Mouse (Mus musculus) limb, embryonic 12.5 days (tissue): ENCODE results near the gene Tfdp2. TPM values are rescaled to one million over a fixed set of nuclear protein-coding genes. Genes with fewer than 3 reads are reported as not detected.

Experiments
- ATAC-seq: fragments of 200-750 bp; cut with Nextera tagmentation; 2 replicates; pipeline ENCODE4 v1.8.0; 2017; ENCODE audit warnings: low read depth, moderate TSS enrichment; ENCODE audit not compliant: insufficient number of reproducible peaks, insufficient read depth, low FRiP score, low TSS enrichment
- H3K27ac ChIP-seq: fragments of 300-500 bp; sonication (generic); 2 replicates; pipeline ENCODE4 v1.5.1; 2016; ENCODE audit warnings: mild to moderate bottlenecking, moderate library complexity
- H3K27me3 ChIP-seq: fragments of 300-500 bp; sonication (generic); 2 replicates; pipeline ENCODE4 v1.6.1; 2016; ENCODE audit warnings: mild to moderate bottlenecking, moderate library complexity
- H3K36me3 ChIP-seq: fragments of 300-500 bp; sonication (generic); 2 replicates; pipeline ENCODE4 v1.6.1; 2016; ENCODE audit warnings: mild to moderate bottlenecking, moderate library complexity
- H3K4me1 ChIP-seq: fragments of 300-500 bp; sonication (generic); replicated peaks from 2 replicates; pipeline ENCODE4 v1.6.1; 2016
- H3K4me2 ChIP-seq: fragments of 300-500 bp; sonication (generic); 2 replicates; pipeline ENCODE4 v1.6.1; 2016; ENCODE audit warnings: mild to moderate bottlenecking, moderate library complexity
- H3K4me3 ChIP-seq: fragments of 300-500 bp; sonication (generic); replicated peaks from 2 replicates; pipeline ENCODE4 v1.5.1; 2016; ENCODE audit warnings: mild to moderate bottlenecking
- H3K9ac ChIP-seq: fragments of 300-500 bp; sonication (generic); replicated peaks from 2 replicates; pipeline ENCODE4 v1.6.1; 2016; ENCODE audit warnings: mild to moderate bottlenecking, moderate library complexity
- H3K9me3 ChIP-seq: fragments of 300-500 bp; sonication (generic); 2 replicates; pipeline ENCODE4 v1.6.1; 2016; ENCODE audit warnings: mild to moderate bottlenecking, moderate library complexity
- WGBS: fragments of 180-500 bp; shearing (Covaris S2); methylation state at CpG from one replicate; pipeline ENCODE4 v1.1.7; 2016; 5-methylcytosine and 5-hydroxymethylcytosine counted together
- polyA plus RNA-seq: library from polyadenylated mRNA; unstranded; fragments of >200 nt; fragmentation: Nextera tagmentation; extraction: Ambion mirVana; gene quantifications from 2 replicates; pipeline ENCODE4 v1.2.1, GENCODE M21; 2016

The Tfdp2 gene
- polyA plus RNA-seq, 1 experiment from 2014 or later: 60.7 TPM

GRCm38 (mm10) chr9:96261980-96262379, 65.9 kb downstream of the Tfdp2 start:
- H3K27me3 ChIP-seq: no peaks in the 10 kb centered on the region
- no peak overlapping the region for H3K4me3 ChIP-seq
- H3K4me1 ChIP-seq: peaks cover 10% of the 10 kb centered on the region
- WGBS: 96% methylated on average over 6 of the region's 6 CpGs
- no peak overlapping the region for H3K27ac ChIP-seq
- H3K36me3 ChIP-seq: no peaks in the 10 kb centered on the region; the same call in 1 of the 2 replicates
- H3K4me2 ChIP-seq: no peak overlapping the region
- no peak overlapping the region for H3K9ac ChIP-seq
- no peak for ATAC-seq
- no peaks in the 10 kb centered on the region for H3K9me3 ChIP-seq

GRCm38 (mm10) chr9:96266793-96267558, 70.9 kb downstream of the Tfdp2 start:
- no peak overlapping the region for H3K4me3 ChIP-seq
- ATAC-seq: no peak
- H3K36me3 ChIP-seq: no peaks in the 10 kb centered on the region; the same call in 1 of the 2 replicates
- 87% methylated on average over 6 of the region's 6 CpGs for WGBS
- H3K9ac ChIP-seq: no peak overlapping the region
- H3K4me1 ChIP-seq: peaks cover 5% of the 10 kb centered on the region; the same call in 1 of the 2 replicates
- H3K9me3 ChIP-seq: no peaks in the 10 kb centered on the region
- no peak overlapping the region for H3K4me2 ChIP-seq
- H3K27me3 ChIP-seq: no peaks in the 10 kb centered on the region
- no peak overlapping the region for H3K27ac ChIP-seq

GRCm38 (mm10) chr9:96267559-96267948, 71.5 kb downstream of the Tfdp2 start:
- WGBS: 75% methylated on average over 1 of the region's 1 CpGs
- no peak for ATAC-seq

GRCm38 (mm10) chr9:96269726-96270125, 73.7 kb downstream of the Tfdp2 start:
- Histone ChIP-seq H3K4me1 (no peaks in the 10 kb centered on the region), H3K4me2 (no peak overlapping the region), H3K4me3 (no peak overlapping the region), H3K27me3 (no peaks in the 10 kb centered on the region), H3K27ac (no peak overlapping the region), H3K9me3 (no peaks in the 10 kb centered on the region), H3K9ac (no peak overlapping the region), H3K36me3 (peaks cover 4% of the 10 kb centered on the region)
- no peak for ATAC-seq
- WGBS: 83% methylated on average over 2 of the region's 2 CpGs

More at GRCm38 (mm10) chr9:96267559-96267948, 71.5 kb downstream of the Tfdp2 start:
- no peak overlapping the region for H3K9ac ChIP-seq
- H3K36me3 ChIP-seq: no peaks in the 10 kb centered on the region; the same call in 1 of the 2 replicates
- H3K9me3 ChIP-seq: no peaks in the 10 kb centered on the region
- H3K27ac ChIP-seq: no peak overlapping the region
- H3K4me2 ChIP-seq: no peak overlapping the region
- H3K4me3 ChIP-seq: no peak overlapping the region
- peaks cover 5% of the 10 kb centered on the region; the same call in 1 of the 2 replicates for H3K4me1 ChIP-seq
- no peaks in the 10 kb centered on the region for H3K27me3 ChIP-seq

GRCm38 (mm10) chr9:96275543-96275942, 79.5 kb downstream of the Tfdp2 start:
- no peak overlapping the region for H3K4me3 ChIP-seq

GRCm38 (mm10) chr9:96281497-96281896, 85.4 kb downstream of the Tfdp2 start:
- Histone ChIP-seq H3K4me1 (no peaks in the 10 kb centered on the region), H3K4me3 (no peak overlapping the region), H3K27ac (no peak overlapping the region), H3K36me3 (peaks cover 20% of the 10 kb centered on the region; the same call in 1 of the 2 replicates), H3K27me3 (no peaks in the 10 kb centered on the region), H3K9me3 (no peaks in the 10 kb centered on the region), H3K4me2 (no peak overlapping the region), H3K9ac (no peak overlapping the region)
- no peak for ATAC-seq
- 67% methylated on average over 3 of the region's 3 CpGs for WGBS

More at GRCm38 (mm10) chr9:96275543-96275942, 79.5 kb downstream of the Tfdp2 start:
- Histone ChIP-seq H3K4me1 (no peaks in the 10 kb centered on the region), H3K27ac (no peak overlapping the region), H3K27me3 (no peaks in the 10 kb centered on the region), H3K36me3 (peaks cover 20% of the 10 kb centered on the region), H3K9ac (no peak overlapping the region), H3K9me3 (no peaks in the 10 kb centered on the region), H3K4me2 (no peak overlapping the region)
- ATAC-seq: no peak

GRCm38 (mm10) chr9:96282082-96282481, 86.0 kb downstream of the Tfdp2 start:
- Histone ChIP-seq H3K4me3 (no peak overlapping the region), H3K9me3 (no peaks in the 10 kb centered on the region), H3K27me3 (no peaks in the 10 kb centered on the region), H3K36me3 (peaks cover 24% of the 10 kb centered on the region; the same call in 1 of the 2 replicates), H3K9ac (no peak overlapping the region), H3K4me1 (no peaks in the 10 kb centered on the region), H3K27ac (no peak overlapping the region), H3K4me2 (no peak overlapping the region)
- no peak for ATAC-seq
- WGBS: 93% methylated on average over 3 of the region's 3 CpGs

- no peaks in the 10 kb centered on the region for H3K27me3 ChIP-seq
- no peak overlapping the region for H3K27ac ChIP-seq
- ATAC-seq: no peak
- H3K4me3 ChIP-seq: no peak overlapping the region
- no peak overlapping the region for H3K4me2 ChIP-seq
- no peak overlapping the region for H3K9ac ChIP-seq
- WGBS: 44% methylated on average over 1 of the region's 1 CpGs
- H3K9me3 ChIP-seq: no peaks in the 10 kb centered on the region
- peaks cover 29% of the 10 kb centered on the region for H3K36me3 ChIP-seq
- H3K4me1 ChIP-seq: no peaks in the 10 kb centered on the region
These were observed 88.8 kb downstream of the Tfdp2 start for GRCm38 (mm10) chr9:96284916-96285315.

- Histone ChIP-seq H3K4me3 (no peak overlapping the region), H3K9ac (no peak overlapping the region), H3K9me3 (no peaks in the 10 kb centered on the region), H3K36me3 (peaks cover 48% of the 10 kb centered on the region), H3K4me1 (no peaks in the 10 kb centered on the region), H3K4me2 (no peak overlapping the region), H3K27ac (no peak overlapping the region), H3K27me3 (no peaks in the 10 kb centered on the region)
- WGBS: 97% methylated on average over 7 of the region's 7 CpGs
- ATAC-seq: no peak
These were observed 96.1 kb downstream of the Tfdp2 start for GRCm38 (mm10) chr9:96292144-96292543.

GRCm38 (mm10) chr9:96299324-96300008, 103.4 kb downstream of the Tfdp2 start:
- ATAC-seq: no peak
- Histone ChIP-seq H3K27me3 (no peaks in the 10 kb centered on the region), H3K9me3 (no peaks in the 10 kb centered on the region), H3K27ac (no peak overlapping the region), H3K4me2 (no peak overlapping the region), H3K4me3 (no peak overlapping the region), H3K4me1 (no peaks in the 10 kb centered on the region), H3K36me3 (peaks cover 80% of the 10 kb centered on the region), H3K9ac (no peak overlapping the region)
- WGBS: 96% methylated on average over 3 of the region's 3 CpGs

- Histone ChIP-seq H3K4me2 (no peak overlapping the region), H3K9me3 (no peaks in the 10 kb centered on the region), H3K4me1 (no peaks in the 10 kb centered on the region), H3K27ac (no peak overlapping the region), H3K9ac (no peak overlapping the region), H3K27me3 (no peaks in the 10 kb centered on the region), H3K36me3 (peaks cover 89% of the 10 kb centered on the region), H3K4me3 (no peak overlapping the region)
- WGBS: 79% methylated on average over 3 of the region's 3 CpGs
- ATAC-seq: no peak
These were observed 112.7 kb downstream of the Tfdp2 start for GRCm38 (mm10) chr9:96308816-96309215.
